Comparison of ENCODE assay signal across 22 mouse cellular contexts in the genomic region with DNA sequence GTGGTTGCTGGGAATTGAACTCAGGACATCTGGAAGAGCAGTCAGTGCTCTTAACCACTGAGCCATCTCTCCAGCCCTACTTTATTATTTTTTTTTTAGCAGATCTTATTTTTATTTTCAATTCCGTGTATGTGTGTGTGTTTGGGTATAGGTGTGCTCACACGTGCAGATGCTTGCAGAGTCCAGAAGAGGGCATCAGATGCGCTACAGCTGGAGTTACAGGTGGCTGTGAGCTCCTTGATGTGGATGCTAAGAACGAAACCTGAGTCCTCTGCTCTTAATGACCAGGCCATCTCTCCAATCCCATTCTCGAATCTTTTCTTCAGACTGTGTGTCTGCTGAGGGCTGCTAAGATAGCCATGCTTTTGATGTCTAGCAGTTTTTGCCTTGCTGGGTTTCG. TPM values are rescaled to one million over a fixed set of nuclear protein-coding genes. Genes with fewer than 3 reads are reported as not detected.
DNase-seq lines count a peak whose midpoint lies in the region; ATAC-seq and TF ChIP-seq lines count a peak whose summit lies in the region.
"Had no signal": no experiment of that assay in that cellular context is flagged by ENCODE, and none has a peak within 500 bp of the region (broad histone marks: within the 10 kb centered on the region; RNA-seq: fewer than 3 reads in every experiment).

No protein-coding gene starts in this region.

- H3K9me3 ChIP-seq in liver, postnatal 0 days (ENCODE audit: low read length), result no peaks in the 10 kb centered on the region
- no peaks in the 10 kb centered on the region for H3K9me3 ChIP-seq in liver, embryonic 12.5 days (replicated peaks)
- H3K9me3 ChIP-seq in MEL (replicated peaks; ENCODE audit: insufficient read depth, low read length), result no peaks in the 10 kb centered on the region
- H3K9me3 ChIP-seq: embryonic facial prominence, embryonic 12.5 days; G1E; limb, embryonic 13.5 days; neural tube, embryonic 13.5 days had no signal

- no peak for TF ChIP-seq EP300 in heart, adult 2 months (IDR thresholded peaks at IDR 0.05; ENCODE audit: insufficient read depth, low read depth, low read length)
- TF ChIP-seq EP300 in liver, postnatal 0 days (IDR thresholded peaks at IDR 0.05; ENCODE audit: low read depth), result no peak
- no peak for TF ChIP-seq EP300 in MEL (IDR thresholded peaks at IDR 0.05; ENCODE audit: low read depth in 1 of 2, low read length in 2 of 2)

- no peak for TF ChIP-seq POLR2A in heart, adult 2 months (IDR thresholded peaks at IDR 0.05; ENCODE audit: insufficient read depth, low read depth, low read length)
- no peak for TF ChIP-seq POLR2A in MEL (IDR thresholded peaks at IDR 0.05; ENCODE audit: control insufficient read depth in 1 of 2, insufficient read depth in 1 of 2, low read depth in 1 of 2, low read length in 2 of 2, poor library complexity in 1 of 2)

- no peak overlapping the region for H3K27ac ChIP-seq in heart, adult 2 months
- H3K27ac ChIP-seq in liver, postnatal 0 days (ENCODE audit: low read depth), result no peak overlapping the region
- H3K27ac ChIP-seq in liver, embryonic 12.5 days, result no peak overlapping the region
- no peak overlapping the region for H3K27ac ChIP-seq in MEL (ENCODE audit: control insufficient read depth, low read depth, low read length)
- H3K27ac ChIP-seq: embryonic facial prominence, embryonic 12.5 days; hindbrain, postnatal 0 days; limb, embryonic 13.5 days; neural tube, embryonic 13.5 days had no signal

- intact Hi-C loops in heart, adult 2 months (cut with DNase I), result no loop called here

- no peaks in the 10 kb centered on the region for H3K27me3 ChIP-seq in heart, adult 2 months (ENCODE audit: control insufficient read depth, insufficient read depth, low read length)
- no peaks in the 10 kb centered on the region for H3K27me3 ChIP-seq in liver, postnatal 0 days (ENCODE audit: insufficient read depth, low read length)
- H3K27me3 ChIP-seq in liver, embryonic 12.5 days (replicated peaks), result peaks cover 4% of the 10 kb centered on the region; the same call in 1 of the 2 replicates
- peaks cover 0 to 7% of the 10 kb centered on the region in 2 experiments; a peak in 3 of 4 replicates for H3K27me3 ChIP-seq in MEL (ENCODE audit: control insufficient read depth in 1 of 2, insufficient read depth in 2 of 2, low read length in 2 of 2)
- H3K27me3 ChIP-seq: embryonic facial prominence, embryonic 12.5 days; neural tube, embryonic 13.5 days had no signal

- 69% methylated on average over 6 of the region's 6 CpGs for WGBS in heart, adult 2 months
- 70% methylated on average over 6 of the region's 6 CpGs for WGBS in liver, postnatal 0 days (ENCODE audit: insufficient replicate concordance)
- 63% methylated on average over 6 of the region's 6 CpGs for WGBS in liver, embryonic 12.5 days (ENCODE audit: insufficient replicate concordance)

- H3K9ac ChIP-seq in heart, adult 2 months (ENCODE audit: low read depth, low read length), result no peak overlapping the region
- H3K9ac ChIP-seq in liver, postnatal 0 days (replicated peaks), result no peak overlapping the region
- no peak overlapping the region for H3K9ac ChIP-seq in liver, embryonic 12.5 days
- no peak overlapping the region for H3K9ac ChIP-seq in MEL (ENCODE audit: control insufficient read depth, low read depth, low read length, poor library complexity, severe bottlenecking)
- H3K9ac ChIP-seq: embryonic facial prominence, embryonic 12.5 days; limb, embryonic 13.5 days; neural tube, embryonic 13.5 days had no signal

- TF ChIP-seq RAD21 in MEL (IDR thresholded peaks at IDR 0.05; ENCODE audit: low read depth, low read length), result no peak; the same call in 1 of the 2 replicates

- DNase-seq in heart, adult 2 months, result no peak
- no peak for DNase-seq in heart, adult 9 months (ENCODE audit: low spot score in 2 of 2)
- no peak for DNase-seq in liver, postnatal 0 days
- DNase-seq in A20 (ENCODE audit: low read depth, low spot score) (peak; percentile 62), MEL (ENCODE audit: low read depth, low spot score) (no peak)
- no peak for DNase-seq in adrenal gland, adult 18-20 months (ENCODE audit: low spot score in 2 of 2)
- DNase-seq: adrenal gland, adult 2 months; cerebellum, adult 9-10 months; gastrocnemius, postnatal 25 days; kidney, adult 18-20 months; kidney, postnatal 4 days; thymus, postnatal 14 days had no signal

- no peaks in the 10 kb centered on the region for H3K36me3 ChIP-seq in heart, adult 2 months (ENCODE audit: control insufficient read depth, insufficient read depth, low read length)
- H3K36me3 ChIP-seq in liver, postnatal 0 days (replicated peaks; ENCODE audit: insufficient read depth, low read length), result no peaks in the 10 kb centered on the region
- H3K36me3 ChIP-seq in liver, embryonic 12.5 days, result no peaks in the 10 kb centered on the region
- H3K36me3 ChIP-seq in MEL (ENCODE audit: control insufficient read depth in 1 of 2, insufficient read depth in 2 of 2, low read length in 2 of 2), result peaks cover 0 to 2% of the 10 kb centered on the region in 2 experiments; a peak in 1 of 4 replicates
- H3K36me3 ChIP-seq: embryonic facial prominence, embryonic 12.5 days; G1E; limb, embryonic 13.5 days; neural tube, embryonic 13.5 days had no signal

- no peaks in the 10 kb centered on the region for H3K79me2 ChIP-seq in heart, adult 2 months (replicated peaks; ENCODE audit: control insufficient read depth, insufficient read depth, low read length)
- H3K79me2 ChIP-seq in MEL (ENCODE audit: control insufficient read depth, insufficient read depth, low read length, poor library complexity), result no peaks in the 10 kb centered on the region

- H3K4me2 ChIP-seq in liver, postnatal 0 days (ENCODE audit: low read depth, low read length), result no peak overlapping the region
- H3K4me2 ChIP-seq in liver, embryonic 12.5 days, result no peak overlapping the region
- H3K4me2 ChIP-seq: embryonic facial prominence, embryonic 12.5 days; limb, embryonic 13.5 days; midbrain, embryonic 11.5 days; neural tube, embryonic 13.5 days had no signal

- peak; percentile 33 for TF ChIP-seq CTCF in heart, adult 2 months (IDR thresholded peaks at IDR 0.05)
- TF ChIP-seq CTCF in liver, postnatal 0 days (IDR thresholded peaks at IDR 0.05; ENCODE audit: low read depth), result peak; percentile 22; the same call in 1 of the 2 replicates
- TF ChIP-seq CTCF in MEL (IDR thresholded peaks at IDR 0.05 in 2 of 3, conservative IDR thresholded peaks at IDR 0.05 in 1 of 3; ENCODE audit: control insufficient read depth in 1 of 3, insufficient read depth in 1 of 3, low read depth in 2 of 3, low read length in 3 of 3, poor library complexity in 1 of 3, severe bottlenecking in 1 of 3), result peak in 2 of 3 experiments; percentile 14 to 21; a peak in 2 of 6 replicates

- ATAC-seq in liver, postnatal 0 days, result no peak
- ATAC-seq in liver, embryonic 12.5 days, result no peak
- no peak for ATAC-seq in cerebellum, adult (ENCODE audit: insufficient number of reproducible peaks, low FRiP score, low TSS enrichment)
- ATAC-seq: forebrain, embryonic 14.5 days; hindbrain, postnatal 0 days had no signal

- H3K4me3 ChIP-seq in heart, adult 2 months, result no peak overlapping the region
- H3K4me3 ChIP-seq in liver, postnatal 0 days (ENCODE audit: low read depth, low read length), result no peak overlapping the region
- no peak overlapping the region for H3K4me3 ChIP-seq in liver, embryonic 12.5 days
- no peak overlapping the region for H3K4me3 ChIP-seq in MEL (ENCODE audit: control insufficient read depth in 1 of 2, insufficient read depth in 1 of 2, low read depth in 2 of 2, low read length in 2 of 2)
- H3K4me3 ChIP-seq: embryonic facial prominence, embryonic 12.5 days; erythroblast, embryonic 14.5 days; limb, embryonic 13.5 days; neural tube, embryonic 13.5 days had no signal

- peaks cover 6% of the 10 kb centered on the region for H3K4me1 ChIP-seq in heart, adult 2 months (ENCODE audit: control insufficient read depth, insufficient read depth, low read length)
- no peaks in the 10 kb centered on the region; the same call in 1 of the 2 replicates for H3K4me1 ChIP-seq in liver, postnatal 0 days (ENCODE audit: insufficient read depth)
- H3K4me1 ChIP-seq in liver, embryonic 12.5 days, result peaks cover 18% of the 10 kb centered on the region
- no peaks in the 10 kb centered on the region for H3K4me1 ChIP-seq in MEL (ENCODE audit: control insufficient read depth in 1 of 2, insufficient read depth in 2 of 2, low read length in 2 of 2)
- H3K4me1 ChIP-seq: embryonic facial prominence, embryonic 12.5 days; limb, embryonic 13.5 days had no signal

TF ChIP-seq in MEL, 35 proteins besides CTCF, POLR2A, EP300 and RAD21:
- TF ChIP-seq CHD1 (IDR thresholded peaks at IDR 0.05; ENCODE audit: low read depth, low read length) (no peak), SIN3A (IDR thresholded peaks at IDR 0.05; ENCODE audit: low read length) (no peak), USF2 (IDR thresholded peaks at IDR 0.05; ENCODE audit: borderline replicate concordance in 1 of 2, insufficient read depth in 1 of 2, low read depth in 1 of 2, low read length in 2 of 2) (no peak), MYC (IDR thresholded peaks at IDR 0.05; ENCODE audit: low read depth, low read length) (no peak), UBTF (IDR thresholded peaks at IDR 0.05; ENCODE audit: borderline replicate concordance, insufficient read depth, low read depth, low read length) (no peak), HCFC1 (IDR thresholded peaks at IDR 0.05; ENCODE audit: low read depth, low read length) (no peak), GABPA (IDR thresholded peaks at IDR 0.05; ENCODE audit: low read depth, low read length) (no peak), MXI1 (IDR thresholded peaks at IDR 0.05; ENCODE audit: low read depth, low read length) (no peak), ZNF384 (IDR thresholded peaks at IDR 0.05; ENCODE audit: low read depth, low read length) (no peak), KAT2A (conservative IDR thresholded peaks at IDR 0.05; ENCODE audit: low read depth, low read length) (no peak), MAFK (IDR thresholded peaks at IDR 0.05; ENCODE audit: borderline replicate concordance, low read depth, low read length) (no peak), ZKSCAN1 (IDR thresholded peaks at IDR 0.05; ENCODE audit: low read depth, low read length) (no peak)

RNA-seq across cellular contexts. Expression of a gene that starts 41.6 kb away (rescaled TPM):
- total RNA-seq in heart, adult 2 months (2021), result under 1 TPM; 0.59 to 0.78 TPM
- 0.27 and 0.53 TPM in 2 replicates for polyA plus RNA-seq in heart, adult 2 months (2012; rRNA removed)
- 5.0 and 5.7 TPM in 2 replicates for polyA plus RNA-seq in liver, postnatal 0 days (2015; fragmentation: Nextera tagmentation; extraction: Ambion mirVana)
- 20.7 and 21.7 TPM in 2 replicates for polyA plus RNA-seq in liver, embryonic 12.5 days (2016; fragmentation: Nextera tagmentation; extraction: Ambion mirVana)
- 2.6 and 3.4 TPM in 2 replicates for total RNA-seq in MEL (2012; rRNA removed)
- polyA plus RNA-seq in MEL (2012; ENCODE audit: insufficient read depth in 1 of 2, insufficient read length in 2 of 2, low read depth in 1 of 2, low replicate concordance in 2 of 2, missing spikeins in 1 of 2), result 1 to 10 TPM in 1 of 2 experiments, not detected in 1; 5.2 TPM
- under 1 TPM; 0.26 to 0.53 TPM for total RNA-seq in adrenal gland, adult 18-20 months (2021)
